Mouse (Mus musculus) forebrain, embryonic 14.5 days (tissue): ENCODE measurements around the gene Ak7. TPM values are rescaled to one million over a fixed set of nuclear protein-coding genes. Genes with fewer than 3 reads are reported as not detected.

ENCODE experiments used
- ATAC-seq: fragments of 200-750 bp; cut with Nextera tagmentation; 2 replicates; pipeline ENCODE4 v1.8.0; 2017; ENCODE audit warnings: mild to moderate bottlenecking, moderate library complexity
- DNase-seq: peaks from one replicate; pipeline ENCODE4 v3.0.0-alpha.2; 2015; ENCODE audit warnings: low spot score
- H3K27ac ChIP-seq: fragments of 300-500 bp; sonication (generic); 2 replicates; pipeline ENCODE4 v1.5.1; 2014; ENCODE audit warnings: low read depth, mild to moderate bottlenecking, control low read depth, low read length, moderate library complexity
- H3K27me3 ChIP-seq: fragments of 300-500 bp; sonication (generic); replicated peaks from 2 replicates; pipeline ENCODE4 v1.6.1; 2014; ENCODE audit warnings: low read length, control low read depth, mixed read lengths; ENCODE audit not compliant: control insufficient read depth, insufficient read depth
- H3K36me3 ChIP-seq: fragments of 300-500 bp; sonication (generic); 2 replicates; pipeline ENCODE4 v1.6.1; 2014; ENCODE audit warnings: low read length, control low read depth; ENCODE audit not compliant: control insufficient read depth, insufficient read depth
- H3K4me1 ChIP-seq: fragments of 300-500 bp; sonication (generic); 2 replicates; pipeline ENCODE4 v1.6.1; 2014; ENCODE audit warnings: antibody characterized with exemption, low read length, control low read depth; ENCODE audit not compliant: control insufficient read depth, insufficient read depth
- H3K4me2 ChIP-seq: fragments of 300-500 bp; sonication (generic); 2 replicates; pipeline ENCODE4 v1.6.1; 2014; ENCODE audit warnings: mild to moderate bottlenecking, control low read depth, low read length
- H3K4me3 ChIP-seq: fragments of 300-500 bp; sonication (generic); 2 replicates; pipeline ENCODE4 v1.5.1; 2014; ENCODE audit warnings: low read depth, low read length, control low read depth
- H3K9ac ChIP-seq: fragments of 300-500 bp; sonication (generic); 2 replicates; pipeline ENCODE4 v1.6.1; 2014; ENCODE audit warnings: mild to moderate bottlenecking, low read length, control low read depth, moderate library complexity
- H3K9me3 ChIP-seq: fragments of 300-500 bp; sonication (generic); replicated peaks from 2 replicates; pipeline ENCODE4 v1.6.1; 2016; ENCODE audit warnings: low read length, control low read depth, mixed read lengths; ENCODE audit not compliant: control insufficient read depth
- WGBS: fragments of 180-500 bp; shearing (Covaris S2); extraction: QIAGEN DNeasy Blood & Tissue Kit; methylation state at CpG from one replicate; pipeline ENCODE4 v1.1.7; 2014; 5-methylcytosine and 5-hydroxymethylcytosine counted together
- polyA plus RNA-seq: library from polyadenylated mRNA; unstranded; fragments of >200 nt; fragmentation: Nextera tagmentation; extraction: Ambion mirVana; gene quantifications from 2 replicates; pipeline ENCODE4 v1.2.1, GENCODE M21; 2014

Gene Ak7
- polyA plus RNA-seq, 1 experiment from 2014 or later, result 0.41 TPM

DNA sequence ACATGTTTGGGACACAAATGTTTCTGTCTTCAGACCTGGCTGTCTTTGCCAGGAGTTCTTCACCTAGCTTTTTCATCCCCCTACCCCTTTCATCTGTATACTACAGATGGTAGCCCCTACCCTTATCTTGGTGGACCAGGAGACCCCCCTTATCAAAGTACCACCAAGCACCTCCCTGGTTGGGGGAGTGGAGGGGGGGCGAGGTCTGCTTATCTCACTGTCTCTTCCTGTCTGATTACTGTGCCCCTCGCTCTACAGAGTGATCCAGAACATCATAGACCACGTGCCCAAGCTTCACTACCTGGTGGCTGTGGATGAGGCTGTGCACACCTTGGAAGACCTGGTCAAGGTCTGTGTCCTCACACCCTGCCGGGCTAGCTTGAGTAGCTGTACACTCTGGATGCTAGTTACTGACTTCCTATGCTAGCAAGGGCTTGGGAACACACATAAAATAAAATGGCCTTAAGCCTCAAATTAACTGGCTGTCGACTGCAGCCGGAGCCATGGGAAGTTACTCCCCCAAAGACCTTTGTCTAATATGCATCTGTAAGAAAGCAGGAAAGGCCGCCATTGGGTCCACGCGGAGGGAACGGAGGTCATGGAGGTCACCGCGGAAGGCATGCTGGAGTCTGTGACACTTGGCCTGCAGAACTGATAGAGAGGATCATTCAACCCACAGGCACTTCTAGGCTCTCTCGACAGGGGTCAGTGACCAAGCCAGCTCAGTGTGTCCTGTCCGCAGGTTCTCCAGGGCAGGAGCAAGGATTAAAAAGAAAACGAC lies 32.7 kb downstream of the Ak7 start:
- no peaks in the 10 kb centered on the region for H3K27me3 ChIP-seq
- no peak overlapping the region for H3K4me3 ChIP-seq
- no peaks in the 10 kb centered on the region for H3K9me3 ChIP-seq
- no peak for ATAC-seq
- H3K27ac ChIP-seq, result no peak overlapping the region
- H3K9ac ChIP-seq, result no peak overlapping the region
- no peaks in the 10 kb centered on the region for H3K36me3 ChIP-seq
- H3K4me2 ChIP-seq, result no peak overlapping the region
- no peaks in the 10 kb centered on the region for H3K4me1 ChIP-seq
- 90% methylated on average over 15 of the region's 15 CpGs for WGBS
- no peak for DNase-seq

- ATAC-seq (no peak), DNase-seq (no peak)
- H3K27me3 ChIP-seq, result no peaks in the 10 kb centered on the region
Measured at GRCm38 (mm10) chr12:105739656-105740055, 33.9 kb downstream of the Ak7 start.

GRCm38 (mm10) chr12:105748114-105748513 lies 42.3 kb downstream of the Ak7 start:
- no peak for ATAC-seq

More at GRCm38 (mm10) chr12:105739656-105740055, 33.9 kb downstream of the Ak7 start:
- Histone ChIP-seq H3K4me3 (no peak overlapping the region), H3K27ac (no peak overlapping the region), H3K9me3 (no peaks in the 10 kb centered on the region), H3K4me1 (no peaks in the 10 kb centered on the region), H3K4me2 (no peak overlapping the region), H3K36me3 (no peaks in the 10 kb centered on the region), H3K9ac (no peak overlapping the region)
- WGBS, result 90% methylated on average over 8 of the region's 8 CpGs

GRCm38 (mm10) chr12:105753813-105754212 lies 48.0 kb downstream of the Ak7 start:
- Histone ChIP-seq H3K27me3 (no peaks in the 10 kb centered on the region), H3K4me3 (no peak overlapping the region), H3K9ac (no peak overlapping the region), H3K27ac (no peak overlapping the region), H3K4me1 (no peaks in the 10 kb centered on the region), H3K4me2 (no peak overlapping the region), H3K36me3 (no peaks in the 10 kb centered on the region), H3K9me3 (no peaks in the 10 kb centered on the region)
- no peak for ATAC-seq
- DNase-seq, result no peak
- WGBS, result 94% methylated on average over 10 of the region's 10 CpGs

More at GRCm38 (mm10) chr12:105748114-105748513, 42.3 kb downstream of the Ak7 start:
- H3K36me3 ChIP-seq, result no peaks in the 10 kb centered on the region
- no peaks in the 10 kb centered on the region for H3K9me3 ChIP-seq
- no peaks in the 10 kb centered on the region for H3K27me3 ChIP-seq
- 89% methylated on average over 5 of the region's 5 CpGs for WGBS
- no peak overlapping the region for H3K4me3 ChIP-seq
- no peak for DNase-seq
- no peak overlapping the region for H3K27ac ChIP-seq
- no peak overlapping the region for H3K9ac ChIP-seq
- no peaks in the 10 kb centered on the region for H3K4me1 ChIP-seq
- no peak overlapping the region for H3K4me2 ChIP-seq

DNA sequence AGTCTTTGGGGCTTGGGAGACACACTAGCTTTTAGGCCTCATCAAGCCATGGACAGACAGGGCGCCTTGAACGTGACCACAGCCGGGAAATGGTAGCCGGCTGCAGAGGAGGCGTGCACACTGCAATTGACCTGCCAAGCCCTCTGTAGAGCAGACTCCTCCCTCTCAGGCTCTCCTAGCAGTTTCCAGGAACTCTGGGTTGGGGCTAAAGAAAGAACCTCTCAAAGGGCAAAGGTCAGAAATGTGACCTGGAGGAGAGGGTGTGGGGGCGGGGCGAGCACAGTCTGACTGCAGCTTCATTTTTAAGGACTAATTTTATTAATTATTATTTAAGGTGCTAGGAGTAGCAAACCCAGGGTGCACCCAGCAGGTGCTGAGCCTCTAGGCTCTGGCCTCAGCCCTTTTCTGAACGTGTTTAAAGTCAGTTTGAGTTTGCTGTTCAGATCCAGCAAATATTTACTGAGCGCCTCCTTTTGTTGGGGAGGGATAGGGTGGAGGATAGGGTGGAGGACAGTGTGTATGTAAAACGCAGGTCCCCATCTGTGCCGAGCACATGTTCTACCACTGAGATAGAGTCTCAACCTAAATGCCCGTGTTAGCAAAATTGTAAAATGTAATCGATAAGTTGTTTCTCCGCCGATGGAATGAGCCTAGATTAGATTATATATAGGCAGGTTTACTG lies 52.2 kb downstream of the Ak7 start:
- no peaks in the 10 kb centered on the region for H3K36me3 ChIP-seq
- H3K9ac ChIP-seq, result no peak overlapping the region
- no peaks in the 10 kb centered on the region for H3K9me3 ChIP-seq
- no peak overlapping the region for H3K4me2 ChIP-seq
- DNase-seq, result no peak
- no peaks in the 10 kb centered on the region for H3K27me3 ChIP-seq
- 58% methylated on average over 15 of the region's 15 CpGs for WGBS
- H3K4me3 ChIP-seq, result no peak overlapping the region
- no peak for ATAC-seq
- H3K27ac ChIP-seq, result no peak overlapping the region
- no peaks in the 10 kb centered on the region for H3K4me1 ChIP-seq

- no peak overlapping the region for H3K4me2 ChIP-seq
- no peak for ATAC-seq
- no peak overlapping the region for H3K4me3 ChIP-seq
- no peaks in the 10 kb centered on the region for H3K27me3 ChIP-seq
- H3K36me3 ChIP-seq, result no peaks in the 10 kb centered on the region
- H3K9ac ChIP-seq, result no peak overlapping the region
- WGBS, result 80% methylated on average over 2 of the region's 2 CpGs
- H3K9me3 ChIP-seq, result no peaks in the 10 kb centered on the region
- no peak for DNase-seq
- H3K4me1 ChIP-seq, result no peaks in the 10 kb centered on the region
- no peak overlapping the region for H3K27ac ChIP-seq
Measured at GRCm38 (mm10) chr12:105758911-105759310, 53.1 kb downstream of the Ak7 start.

DNA sequence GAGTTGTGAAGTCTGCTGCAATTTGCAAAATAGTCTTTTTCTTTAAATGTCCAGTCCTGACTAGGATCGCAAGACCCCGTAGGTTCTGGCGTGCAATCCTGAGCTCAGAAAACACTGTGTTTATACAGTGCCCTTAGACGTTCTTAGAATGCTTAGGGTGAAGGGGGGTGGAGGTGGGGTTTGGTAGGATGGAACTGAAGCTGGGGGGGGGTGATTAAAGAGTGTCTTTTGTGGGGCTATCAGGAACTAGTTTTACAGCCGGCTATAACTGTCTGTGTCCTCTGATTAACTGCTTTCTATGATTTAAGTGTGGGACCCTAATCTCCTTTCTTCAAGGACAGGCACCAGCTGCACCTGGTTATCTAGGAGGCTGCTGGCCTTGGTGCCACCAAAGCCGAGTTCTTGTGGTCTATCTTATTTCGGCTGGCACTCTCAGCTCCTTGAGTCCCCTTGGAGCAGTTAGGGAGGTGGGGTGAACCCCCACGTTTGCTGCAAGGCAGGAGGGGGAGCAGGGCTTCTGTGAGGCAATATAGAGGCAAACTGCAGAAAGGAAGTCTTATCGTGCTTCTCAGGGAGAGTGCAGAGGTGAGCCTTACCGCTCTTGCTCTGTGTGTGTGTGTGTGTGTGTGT lies 54.2 kb downstream of the Ak7 start:
- Histone ChIP-seq H3K4me3 (no peak overlapping the region), H3K36me3 (no peaks in the 10 kb centered on the region), H3K27ac (no peak overlapping the region), H3K27me3 (no peaks in the 10 kb centered on the region), H3K9me3 (no peaks in the 10 kb centered on the region), H3K4me1 (no peaks in the 10 kb centered on the region), H3K4me2 (no peak overlapping the region), H3K9ac (no peak overlapping the region)
- no peak for DNase-seq
- no peak for ATAC-seq
- 75% methylated on average over 10 of the region's 10 CpGs for WGBS

GRCm38 (mm10) chr12:105761171-105761570 lies 55.4 kb downstream of the Ak7 start:
- Histone ChIP-seq H3K27ac (no peak overlapping the region), H3K4me2 (no peak overlapping the region), H3K27me3 (no peaks in the 10 kb centered on the region), H3K9me3 (no peaks in the 10 kb centered on the region), H3K4me1 (no peaks in the 10 kb centered on the region), H3K36me3 (no peaks in the 10 kb centered on the region), H3K9ac (no peak overlapping the region), H3K4me3 (no peak overlapping the region)
- ATAC-seq (no peak), DNase-seq (no peak)
- 73% methylated on average over 11 of the region's 11 CpGs for WGBS

DNA sequence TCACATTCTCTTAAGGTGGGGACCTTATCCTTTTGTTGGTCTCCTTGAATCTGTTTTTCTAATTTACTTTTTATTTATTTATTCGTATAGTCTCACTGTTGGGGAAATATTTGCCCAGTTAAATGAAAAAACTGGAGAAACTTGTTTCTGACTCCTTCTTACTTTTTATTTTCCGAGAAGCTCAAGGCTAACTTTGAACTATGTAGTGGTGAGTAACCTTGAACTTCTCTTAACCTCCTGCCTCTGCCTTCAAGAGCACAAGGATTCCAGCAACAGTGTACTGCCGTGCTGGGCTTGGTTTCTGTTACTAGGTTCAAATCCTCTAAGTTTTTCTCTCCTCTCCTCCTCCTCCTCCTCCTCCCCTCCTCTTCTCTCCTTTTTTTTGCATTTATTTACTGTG lies 55.9 kb downstream of the Ak7 start:
- no peak for ATAC-seq
- H3K9me3 ChIP-seq, result no peaks in the 10 kb centered on the region
- WGBS, result 80% methylated on average over 3 of the region's 3 CpGs
- no peak overlapping the region for H3K9ac ChIP-seq
- H3K36me3 ChIP-seq, result no peaks in the 10 kb centered on the region
- H3K27ac ChIP-seq, result no peak overlapping the region
- no peak overlapping the region for H3K4me3 ChIP-seq
- no peak for DNase-seq
- H3K4me1 ChIP-seq, result no peaks in the 10 kb centered on the region
- no peak overlapping the region for H3K4me2 ChIP-seq
- H3K27me3 ChIP-seq, result no peaks in the 10 kb centered on the region
